Mouse (Mus musculus) fibroblast of lung, adult 2 months (primary cell): ENCODE data around the gene Ppp1r35.
A peak's percentile ranks its signal among the peaks of the same experiment; 100 is the strongest.
"Not testable (repeated sequence)": the region's sequence is repeated elsewhere in the genome, so short reads cannot be mapped to it uniquely, and the experiment has no call there.

Source experiments
- DNase-seq: peaks from one replicate; pipeline ENCODE4 v3.0.0-alpha.2; 2011; ENCODE audit warnings: low read depth

Gene Ppp1r35

DNA sequence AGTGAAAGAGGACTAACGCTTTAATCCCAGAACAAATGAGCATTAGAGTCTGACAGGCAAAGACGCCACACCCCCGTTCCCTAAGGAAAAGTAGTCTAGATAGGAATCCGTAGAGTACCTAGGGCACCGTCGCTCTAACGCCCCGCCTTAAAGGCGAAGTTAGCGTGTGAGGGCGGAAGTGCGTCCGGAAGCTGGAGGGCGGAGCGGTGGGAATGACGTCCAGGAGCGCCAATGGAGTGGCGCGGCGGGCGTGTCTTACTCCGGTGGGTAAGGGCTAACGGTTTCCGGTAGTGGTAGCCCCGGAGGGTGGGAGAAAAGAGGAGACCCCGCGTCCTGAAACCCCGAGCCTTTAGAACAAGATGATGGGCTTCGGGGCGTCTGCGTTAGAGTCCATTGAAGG lies at the start of gene Ppp1r35:
Ppp1r35 (plus strand) TSS at position 215 of the 400 bp plus-strand sequence.
- peak; percentile 95 for DNase-seq

- DNase-seq = no peak
These were observed 44.9 kb upstream of the Ppp1r35 start for GRCm38 (mm10) chr5:137733638-137734288.

- no peak for DNase-seq
These were observed 44.2 kb upstream of the Ppp1r35 start for GRCm38 (mm10) chr5:137734289-137735061.

- DNase-seq = no peak
These were observed 41.2 kb upstream of the Ppp1r35 start for GRCm38 (mm10) chr5:137737400-137737940.

GRCm38 (mm10) chr5:137738516-137738915 lies 40.1 kb upstream of the Ppp1r35 start:
- DNase-seq = no peak

DNA sequence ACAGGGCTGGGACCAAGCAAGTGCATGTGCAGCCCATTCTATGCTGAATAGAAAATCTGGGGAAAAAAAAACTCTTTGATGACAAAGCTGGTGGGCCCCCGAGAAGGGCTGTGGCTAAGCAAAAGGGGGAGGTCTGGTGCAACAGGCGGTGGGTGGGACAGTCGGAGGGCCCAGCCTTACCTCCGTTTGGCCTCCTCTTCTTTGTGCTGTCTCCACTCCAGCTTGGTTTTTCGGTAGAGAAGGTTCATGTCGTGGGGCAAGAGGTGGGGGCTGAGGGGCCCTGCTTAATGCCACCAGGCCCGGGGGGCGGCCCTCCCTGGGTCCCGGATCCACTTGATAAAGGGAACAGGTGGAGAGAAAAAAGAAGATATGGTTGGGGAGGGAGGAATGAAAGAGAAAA lies 39.2 kb upstream of the Ppp1r35 start:
- no peak for DNase-seq

DNA sequence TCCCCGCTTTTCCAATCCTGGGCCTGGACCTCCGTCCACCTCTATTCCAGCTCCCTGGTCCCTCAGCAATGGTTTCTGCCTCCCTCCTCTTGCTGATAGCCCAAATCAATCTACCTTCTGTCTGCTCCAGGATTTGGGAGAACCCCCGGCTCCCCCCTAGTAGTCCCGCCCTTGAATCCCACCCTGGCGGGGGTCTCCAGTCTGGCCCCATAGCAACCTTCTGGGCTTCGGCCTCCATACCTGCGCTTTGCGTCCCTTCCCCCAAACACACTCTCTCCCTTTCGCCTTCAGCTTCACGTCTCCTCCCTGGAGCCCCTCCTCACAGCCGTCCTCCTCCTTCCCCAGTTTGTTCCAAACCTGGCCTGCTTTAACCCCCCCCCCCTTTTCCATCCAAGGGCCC lies 38.1 kb upstream of the Ppp1r35 start:
- DNase-seq = no peak

DNA sequence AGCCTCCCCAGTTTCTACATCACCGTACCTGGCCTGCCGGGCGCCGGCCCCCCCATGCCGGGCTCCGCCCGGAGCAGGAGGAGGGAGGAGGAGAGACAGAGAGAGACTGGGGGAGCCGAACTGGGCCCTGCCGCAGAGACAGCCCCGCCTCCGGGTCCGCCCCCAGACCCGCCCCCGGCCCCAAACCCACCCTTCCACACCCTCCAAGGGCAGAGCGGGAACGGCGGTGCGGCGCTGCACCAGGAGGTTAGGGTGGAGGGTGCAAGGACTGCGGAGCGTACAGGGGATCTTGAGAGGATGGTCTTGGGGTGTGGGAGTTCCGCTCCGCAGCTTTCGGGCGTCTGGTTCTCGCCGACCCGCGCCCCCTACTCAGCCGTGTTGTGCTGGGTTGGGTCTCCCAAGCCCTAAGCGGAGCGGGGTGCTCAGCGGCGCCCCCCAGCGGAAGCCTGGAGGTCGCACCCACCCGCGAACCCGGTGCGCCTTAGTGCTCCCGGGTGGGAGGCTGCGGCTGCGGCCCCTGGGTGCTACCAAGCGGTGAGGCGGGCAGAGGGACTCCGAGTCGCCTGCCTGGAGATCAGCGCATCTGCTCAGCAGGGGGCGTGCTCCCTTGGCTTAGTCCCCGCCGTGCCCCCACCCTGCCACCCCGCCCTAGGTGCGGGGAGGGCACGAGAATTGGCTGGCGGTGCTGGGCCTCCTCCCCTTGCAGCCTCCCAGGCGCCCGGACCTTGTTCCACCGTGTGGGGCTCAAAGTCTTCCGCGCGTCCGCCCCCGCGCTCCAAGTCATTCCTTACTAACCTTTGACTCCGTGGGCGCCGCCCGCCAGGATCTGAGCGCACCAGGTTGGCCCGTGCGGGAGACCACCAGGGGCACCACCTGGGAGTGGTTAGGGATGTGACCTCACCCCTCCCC lies 37.4 kb upstream of the Ppp1r35 start, which contains the start of gene Nyap1:
Nyap1 (minus strand) TSS at position 585 of the 909 bp plus-strand sequence.
- DNase-seq = no peak

DNA sequence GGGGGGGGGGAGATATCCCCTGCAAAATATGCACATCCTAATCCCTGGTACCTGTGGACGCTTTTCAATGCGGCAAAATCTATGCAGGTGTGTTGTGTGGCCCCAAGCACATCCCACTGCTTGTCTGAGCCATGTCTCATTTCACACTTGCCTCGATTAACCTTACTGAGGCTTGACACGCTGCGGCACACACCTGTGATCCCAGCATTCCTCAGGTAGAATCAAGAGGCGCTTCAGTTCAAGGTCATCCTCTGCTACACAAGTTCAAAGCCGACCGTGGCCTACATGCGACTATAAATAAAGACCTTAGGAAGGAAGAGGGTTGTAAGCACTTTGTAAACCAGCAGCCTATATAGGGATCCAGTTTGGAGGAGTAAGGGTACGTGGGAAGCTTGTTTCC lies 36.6 kb upstream of the Ppp1r35 start:
- no peak for DNase-seq

DNA sequence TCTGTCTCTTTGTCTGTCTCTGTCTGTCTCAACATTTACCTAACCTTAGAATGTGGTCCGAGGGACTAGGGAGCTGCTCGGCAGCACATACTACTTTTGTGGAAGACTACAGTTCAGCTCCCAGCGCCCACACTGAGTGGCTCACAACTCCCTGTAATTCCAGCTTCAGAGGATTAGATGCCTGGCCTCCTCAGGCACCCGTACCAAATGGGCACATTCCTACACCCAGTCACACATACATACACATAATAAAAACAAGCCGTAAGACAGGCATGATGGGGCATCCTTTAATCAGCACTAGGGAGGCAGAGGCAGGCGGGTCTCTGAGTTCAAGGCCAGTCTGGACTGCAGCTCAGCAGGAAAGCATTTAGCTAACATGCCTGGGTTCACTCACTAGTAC lies 35.8 kb upstream of the Ppp1r35 start:
- no peak for DNase-seq

GRCm38 (mm10) chr5:137744197-137744596 lies 34.5 kb upstream of the Ppp1r35 start:
- DNase-seq = no peak

GRCm38 (mm10) chr5:137745214-137746171 lies 33.2 kb upstream of the Ppp1r35 start, which contains the start of gene Tsc22d4:
Gene Tsc22d4 (plus strand): TSS chr5:137745730.
- peak; percentile 72 for DNase-seq

- DNase-seq = no peak
These were observed 32.3 kb upstream of the Ppp1r35 start for GRCm38 (mm10) chr5:137746282-137746850.

GRCm38 (mm10) chr5:137746851-137747325 lies 31.8 kb upstream of the Ppp1r35 start:
- no peak for DNase-seq

DNA sequence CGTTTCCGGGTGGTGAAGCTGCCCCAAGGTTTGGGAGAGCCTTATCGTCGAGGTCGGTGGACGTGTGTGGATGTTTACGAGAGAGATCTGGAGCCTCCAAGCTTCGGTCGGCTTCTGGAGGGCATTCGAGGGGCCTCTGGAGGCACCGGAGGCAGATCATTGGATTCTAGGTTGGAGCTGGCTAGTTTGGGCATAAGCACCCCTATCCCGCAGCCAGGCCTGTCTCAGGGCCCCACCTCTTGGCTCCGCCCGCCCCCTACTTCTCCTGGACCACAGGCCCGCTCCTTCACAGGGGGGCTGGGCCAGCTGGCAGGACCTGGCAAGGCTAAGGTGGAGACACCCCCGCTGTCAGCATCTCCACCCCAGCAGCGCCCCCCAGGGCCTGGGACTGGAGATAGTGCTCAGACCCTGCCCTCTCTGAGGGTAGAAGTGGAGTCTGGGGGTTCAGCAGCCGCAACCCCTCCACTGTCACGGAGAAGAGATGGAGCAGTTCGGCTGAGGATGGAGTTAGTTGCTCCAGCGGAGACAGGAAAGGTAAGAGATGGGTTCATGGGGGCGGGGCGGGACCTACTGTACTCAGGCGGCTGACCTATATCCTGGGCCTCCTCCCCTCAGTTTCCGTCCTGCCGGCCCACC lies 31.2 kb upstream of the Ppp1r35 start:
- no peak for DNase-seq

GRCm38 (mm10) chr5:137748130-137748770 lies 30.4 kb upstream of the Ppp1r35 start:
- DNase-seq = no peak

- no peak for DNase-seq
These were observed 29.3 kb upstream of the Ppp1r35 start for GRCm38 (mm10) chr5:137749196-137749836.

GRCm38 (mm10) chr5:137750212-137750611 lies 28.4 kb upstream of the Ppp1r35 start:
- not testable (repeated sequence) for DNase-seq
